Mouse (Mus musculus) right cerebral cortex, postnatal 4 days (tissue): ENCODE data around the gene Dnajc5g.
A peak's percentile ranks its signal among the peaks of the same experiment; 100 is the strongest.

Experiments
- DNase-seq: peaks from one replicate; pipeline ENCODE4 v3.0.0-alpha.2; 2022

Gene Dnajc5g

GRCm38 (mm10) chr5:31110781-31111180 lies 4.7 kb downstream of the Dnajc5g start:
- DNase-seq: no peak

DNA sequence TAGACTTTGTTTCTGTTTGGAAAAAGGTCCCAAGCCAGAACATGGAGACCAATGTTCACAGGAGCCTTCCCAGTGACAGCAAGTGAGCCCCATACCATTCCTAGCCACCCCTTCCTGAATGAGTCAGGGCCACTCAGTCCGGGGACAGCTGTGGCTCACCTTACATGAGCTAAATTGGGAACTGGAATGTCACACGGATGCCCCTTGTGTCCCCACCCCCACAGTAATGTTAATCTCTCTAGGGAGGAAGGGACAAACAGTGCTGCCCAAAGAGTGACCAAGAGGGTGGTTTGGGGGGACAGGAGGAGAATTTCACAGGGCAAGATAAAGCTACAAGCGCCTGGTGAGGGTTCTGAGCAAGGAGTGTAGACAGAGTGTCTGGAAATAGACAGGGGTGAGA lies 10.3 kb downstream of the Dnajc5g start, which contains the start of gene Trim54:
Gene Trim54 (plus strand): TSS at position 359 of the 400 bp plus-strand sequence.
- DNase-seq: no peak

- DNase-seq: no peak
These were observed 10.8 kb downstream of the Dnajc5g start for GRCm38 (mm10) chr5:31116912-31117311.

- DNase-seq: no peak
These were observed 15.0 kb downstream of the Dnajc5g start for GRCm38 (mm10) chr5:31121111-31121510.

DNA sequence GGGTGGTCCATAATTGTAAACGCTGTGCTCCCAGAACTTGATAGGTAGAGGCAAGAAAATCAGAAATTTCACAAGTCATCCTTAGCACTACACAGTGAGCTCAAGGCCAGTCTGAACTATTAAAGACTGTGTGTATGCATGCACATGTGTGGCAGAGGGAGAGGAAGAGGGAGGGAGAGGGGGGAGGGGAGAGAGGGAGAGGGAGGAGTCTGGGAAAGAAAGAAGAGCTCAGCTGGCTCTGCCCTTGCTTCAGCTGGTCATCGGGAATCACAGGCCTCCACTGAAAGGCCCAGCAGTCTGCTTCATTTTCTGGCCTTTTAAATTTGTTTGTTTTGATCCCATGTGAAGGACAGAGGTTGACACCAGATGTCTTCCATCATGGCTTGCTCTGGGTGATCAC lies 17.4 kb downstream of the Dnajc5g start:
- DNase-seq: no peak

DNA sequence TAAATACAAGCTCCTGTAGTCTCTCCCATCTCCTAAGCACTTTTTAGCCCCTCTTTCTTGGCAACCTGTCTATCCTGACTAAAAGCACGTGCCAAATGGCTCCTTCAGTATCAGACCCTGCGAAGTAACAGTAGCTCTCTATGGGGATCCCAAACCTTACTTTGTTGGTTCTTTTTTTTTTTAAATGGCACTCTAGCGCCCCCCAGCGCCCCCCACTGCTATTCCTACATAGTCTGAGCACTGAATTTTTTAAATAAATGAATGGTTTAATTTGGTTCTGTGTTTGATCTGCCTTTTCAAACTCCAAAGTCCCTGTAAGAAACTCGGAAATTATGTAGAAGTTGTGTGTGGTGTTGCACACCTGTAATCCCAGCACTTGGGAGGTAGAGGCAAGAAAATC lies 20.0 kb downstream of the Dnajc5g start:
- DNase-seq: no peak

- DNase-seq: peak; percentile 31
These were observed 30.8 kb downstream of the Dnajc5g start for GRCm38 (mm10) chr5:31136730-31137424.

GRCm38 (mm10) chr5:31137658-31138057 lies 31.6 kb downstream of the Dnajc5g start:
- DNase-seq: no peak

DNA sequence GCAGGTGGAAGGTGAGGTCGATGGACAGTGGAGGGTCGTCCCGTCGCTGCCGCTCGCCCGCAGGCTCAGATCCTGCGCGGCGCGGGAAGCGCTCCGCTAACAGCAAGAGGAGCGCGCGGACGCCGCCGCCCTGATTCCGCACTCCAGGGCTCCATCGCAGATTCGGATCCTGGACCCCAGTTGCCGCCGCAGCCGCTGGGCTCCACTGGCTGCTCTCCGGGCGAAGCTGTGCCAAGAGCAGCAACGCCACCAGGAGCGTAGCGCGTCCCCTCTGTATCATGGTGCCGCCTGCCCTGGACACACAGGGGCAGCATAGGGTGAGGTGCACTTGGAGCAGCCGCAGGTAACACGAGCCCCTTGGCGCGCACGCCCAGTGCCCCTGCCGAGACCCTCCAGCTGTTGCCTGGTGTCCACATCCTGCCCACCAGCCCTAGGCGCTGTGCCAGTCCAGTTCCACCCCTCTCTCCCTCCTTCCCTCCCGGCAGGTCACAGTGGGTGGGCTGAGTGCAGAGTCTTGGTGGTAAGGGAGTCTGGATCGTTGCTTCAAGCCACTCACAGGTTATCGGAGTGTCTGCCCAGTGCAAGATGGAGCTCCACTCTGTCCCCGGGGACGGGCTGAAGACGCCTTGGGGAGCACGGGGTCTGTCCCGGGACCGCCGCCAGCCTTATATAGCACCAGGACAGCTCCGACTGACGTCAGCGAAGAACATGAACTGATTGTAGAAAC lies 32.3 kb downstream of the Dnajc5g start, which contains the start of gene Ucn:
Gene Ucn (minus strand): TSS at position 589 of the 727 bp plus-strand sequence.
- peak; percentile 20 for DNase-seq

- no peak for DNase-seq
These were observed 32.9 kb downstream of the Dnajc5g start for GRCm38 (mm10) chr5:31138968-31139425.

GRCm38 (mm10) chr5:31149781-31150180 lies 43.7 kb downstream of the Dnajc5g start:
- no peak for DNase-seq

- DNase-seq: no peak
These were observed 45.7 kb downstream of the Dnajc5g start for GRCm38 (mm10) chr5:31151746-31152145.

DNA sequence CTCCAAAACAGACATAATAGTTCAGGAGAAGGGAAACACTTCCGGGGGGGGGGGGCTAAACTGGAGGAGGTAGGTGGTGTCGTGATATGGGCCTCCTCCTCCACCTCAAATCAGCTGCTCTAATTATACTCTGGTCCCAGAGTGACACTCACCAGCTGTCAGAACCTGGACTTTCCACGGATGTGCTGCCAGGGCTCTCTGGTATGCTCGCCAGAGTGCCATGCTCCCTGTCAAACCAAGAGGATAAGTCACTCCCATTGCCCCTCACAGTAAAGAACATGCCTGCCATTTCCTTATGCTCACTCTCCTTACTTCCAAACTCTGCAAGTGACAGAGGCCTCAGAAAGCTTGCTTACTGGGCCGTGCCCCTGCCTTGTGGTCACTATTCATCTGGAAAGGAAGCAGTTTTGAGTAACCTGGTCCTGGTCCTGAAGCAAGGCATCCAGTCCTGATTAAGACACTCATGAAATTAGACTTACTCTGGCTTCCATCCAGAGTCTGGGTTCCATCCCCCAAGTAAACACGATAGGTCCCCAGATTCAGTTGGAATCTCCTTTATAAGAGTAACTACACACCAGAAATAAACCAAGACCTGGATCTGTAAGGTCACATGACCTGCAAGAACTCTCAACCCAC lies 47.5 kb downstream of the Dnajc5g start:
- no peak for DNase-seq

- peak; percentile 76 for DNase-seq
These were observed 48.1 kb downstream of the Dnajc5g start, which contains the start of gene Mpv17 for GRCm38 (mm10) chr5:31154152-31154553. Gene Mpv17 (minus strand): TSS chr5:31154251.
